Mouse (Mus musculus) thymus, adult 2 months (tissue): Measurements from ENCODE around the gene Ciart. TPM values are rescaled to one million over a fixed set of nuclear protein-coding genes. Genes with fewer than 3 reads are reported as not detected.
"Not testable (repeated sequence)": the region's sequence is repeated elsewhere in the genome, so short reads cannot be mapped to it uniquely, and the experiment has no call there.

Source experiments
- DNase-seq: peaks from one replicate; pipeline ENCODE4 v3.0.0; 2021
- H3K27ac ChIP-seq: fragments of 200-500 bp; 2 replicates; pipeline ENCODE4 v1.5.1; 2012; ENCODE audit warnings: low read length, control low read depth; ENCODE audit not compliant: control insufficient read depth, insufficient read depth
- H3K27me3 ChIP-seq: fragments of 200-500 bp; 2 replicates; pipeline ENCODE4 v1.6.1; 2012; ENCODE audit warnings: mild to moderate bottlenecking, low read length, moderate library complexity, mixed read lengths; ENCODE audit not compliant: control insufficient read depth, insufficient read depth
- H3K36me3 ChIP-seq: fragments of 200-500 bp; 2 replicates; pipeline ENCODE4 v1.6.1; 2012; ENCODE audit warnings: mild to moderate bottlenecking, low read length, moderate library complexity; ENCODE audit not compliant: control insufficient read depth, insufficient read depth
- H3K4me1 ChIP-seq: fragments of 200-500 bp; replicated peaks from 2 replicates; pipeline ENCODE4 v1.6.1; 2012; ENCODE audit warnings: low read length; ENCODE audit not compliant: control insufficient read depth, insufficient read depth
- H3K4me3 ChIP-seq: fragments of 200-500 bp; 2 replicates; pipeline ENCODE4 v1.5.1; 2012; ENCODE audit warnings: mild to moderate bottlenecking, low read length, control low read depth, moderate library complexity; ENCODE audit not compliant: control insufficient read depth, insufficient read depth
- CTCF ChIP-seq: fragments of 200-500 bp; IDR thresholded peaks from 2 replicates; pipeline ENCODE4 v1.5.1; 2012; ENCODE audit warnings: mild to moderate bottlenecking, control low read depth, low read length, moderate library complexity, borderline replicate concordance; ENCODE audit not compliant: control insufficient read depth, poor library complexity, insufficient read depth; ENCODE audit errors: extremely low read depth
- POLR2A ChIP-seq: fragments of 200-500 bp; IDR thresholded peaks from 2 replicates; pipeline ENCODE4 v1.6.1; 2012; ENCODE audit warnings: mild to moderate bottlenecking, low read length, control low read depth, moderate library complexity; ENCODE audit not compliant: control insufficient read depth, poor library complexity, insufficient read depth; ENCODE audit errors: extremely low read depth
- WGBS: fragments of 180-500 bp; shearing (Covaris S2); methylation state at CpG from one replicate; pipeline ENCODE4 v1.1.7; 2018; 5-methylcytosine and 5-hydroxymethylcytosine counted together
- polyA plus RNA-seq: library from polyadenylated mRNA; depleted of rRNA; stranded (reverse); fragments of >200 nt; gene quantifications from 2 replicates; pipeline ENCODE4 v1.2.3, GENCODE M21; 2012

The Ciart gene
- polyA plus RNA-seq, 1 experiment, result 3.1 TPM

DNA sequence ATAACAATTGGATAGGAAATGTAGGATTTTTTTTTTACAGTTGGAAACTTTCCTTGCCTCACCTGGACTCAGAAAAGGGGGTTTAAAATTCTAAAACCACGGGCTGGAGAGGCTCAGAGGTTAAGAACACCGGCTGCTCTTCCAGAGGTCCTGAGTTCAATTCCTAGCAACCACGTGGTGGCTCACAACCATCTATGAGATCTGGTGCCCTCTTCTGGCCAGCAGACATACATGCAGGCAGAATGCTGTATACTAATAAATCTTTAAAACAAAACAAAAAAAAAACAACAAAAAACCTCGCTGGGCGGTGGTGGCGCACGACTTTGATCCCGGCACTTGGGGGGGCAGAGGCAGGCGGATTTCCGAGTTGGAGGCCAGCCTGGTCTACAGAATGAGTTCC, 20.8 kb downstream of the Ciart start:
- peaks cover 5% of the 10 kb centered on the region; the same call in 1 of the 2 replicates for H3K36me3 ChIP-seq
- H3K4me1 ChIP-seq, result no peaks in the 10 kb centered on the region
- H3K27me3 ChIP-seq, result no peaks in the 10 kb centered on the region
- DNase-seq, result peak; percentile 34
- H3K27ac ChIP-seq, result no peak overlapping the region
- TF ChIP-seq POLR2A (no peak), CTCF (0 out of 2 replicates have a peak, but pooled peaks have one; percentile 12)
- 86% methylated on average over 10 of the region's 10 CpGs for WGBS
- no peak overlapping the region for H3K4me3 ChIP-seq

- Histone ChIP-seq H3K36me3 (peaks cover 5% of the 10 kb centered on the region; the same call in 1 of the 2 replicates), H3K4me3 (no peak overlapping the region), H3K27ac (no peak overlapping the region), H3K27me3 (no peaks in the 10 kb centered on the region), H3K4me1 (no peaks in the 10 kb centered on the region)
- 87% methylated on average over 3 of the region's 3 CpGs for WGBS
- DNase-seq, result no peak
- TF ChIP-seq CTCF (no peak), POLR2A (no peak)
These were observed 21.7 kb downstream of the Ciart start for GRCm38 (mm10) chr3:95860323-95860722.

DNA sequence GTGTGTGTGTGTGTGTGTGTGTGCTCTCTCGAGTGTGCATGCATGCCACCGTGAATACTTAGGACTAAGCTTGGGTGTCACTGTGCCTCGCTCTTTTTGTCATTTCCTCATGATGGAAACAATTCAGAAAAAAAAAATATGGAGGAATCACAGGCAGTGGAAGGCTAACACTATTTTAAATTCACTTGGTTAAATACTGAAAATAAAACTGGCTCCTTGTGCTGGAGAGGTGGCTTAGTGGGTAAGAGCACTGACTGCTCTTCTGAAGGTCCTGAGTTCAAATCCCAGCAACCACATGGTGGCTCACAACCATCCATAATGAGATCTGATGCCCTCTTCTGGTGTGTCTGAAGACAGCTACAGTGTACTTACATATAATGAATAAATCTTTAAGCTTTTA, 23.8 kb downstream of the Ciart start:
- not testable (repeated sequence) for H3K36me3 ChIP-seq, H3K27ac ChIP-seq, DNase-seq, H3K27me3 ChIP-seq, H3K4me1 ChIP-seq, H3K4me3 ChIP-seq
- 88% methylated on average over 3 of the region's 3 CpGs for WGBS

DNA sequence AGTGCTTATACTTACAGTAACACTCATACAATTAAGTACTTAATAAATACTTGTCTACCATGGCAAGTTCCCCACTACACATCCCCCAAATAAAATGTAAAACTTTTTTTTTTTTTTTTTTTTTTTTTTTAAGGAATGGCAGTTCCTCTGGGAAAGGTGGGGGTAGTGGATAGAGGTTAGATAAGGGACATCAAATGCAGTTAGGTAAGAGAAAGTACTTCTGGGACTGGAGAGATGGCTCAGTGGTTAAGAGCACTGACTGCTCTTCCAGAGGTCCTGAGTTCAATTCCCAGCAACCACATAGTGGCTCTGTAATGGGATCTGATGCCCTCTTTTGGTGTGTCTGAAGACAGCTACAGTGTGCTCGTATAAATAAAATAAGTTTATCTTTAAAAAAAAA, 25.0 kb downstream of the Ciart start:
- not testable (repeated sequence) for H3K36me3 ChIP-seq, H3K27me3 ChIP-seq, H3K27ac ChIP-seq, H3K4me1 ChIP-seq, H3K4me3 ChIP-seq, DNase-seq
- 97% methylated on average over 1 of the region's 1 CpGs for WGBS

DNA sequence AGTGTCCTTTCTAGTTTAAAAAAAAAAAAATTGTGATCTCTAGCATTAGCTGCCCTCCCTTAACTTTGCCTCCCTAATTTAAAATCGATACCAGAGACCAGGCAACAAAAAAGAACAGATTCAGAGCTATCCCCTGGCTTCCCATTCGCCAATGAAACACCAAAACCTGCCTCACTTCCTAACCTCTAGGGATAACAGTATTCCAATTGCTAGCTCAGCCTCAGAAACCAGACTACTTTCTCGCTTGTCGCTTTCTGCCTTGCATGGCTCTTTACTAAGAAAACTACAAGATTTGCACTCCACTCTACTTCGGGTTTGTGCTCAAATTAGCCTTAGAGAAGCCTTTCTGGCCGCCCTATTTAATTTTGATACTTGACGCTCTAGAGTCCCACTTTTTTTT, 25.9 kb downstream of the Ciart start:
- no peak overlapping the region for H3K27ac ChIP-seq
- TF ChIP-seq CTCF (no peak), POLR2A (no peak)

DNA sequence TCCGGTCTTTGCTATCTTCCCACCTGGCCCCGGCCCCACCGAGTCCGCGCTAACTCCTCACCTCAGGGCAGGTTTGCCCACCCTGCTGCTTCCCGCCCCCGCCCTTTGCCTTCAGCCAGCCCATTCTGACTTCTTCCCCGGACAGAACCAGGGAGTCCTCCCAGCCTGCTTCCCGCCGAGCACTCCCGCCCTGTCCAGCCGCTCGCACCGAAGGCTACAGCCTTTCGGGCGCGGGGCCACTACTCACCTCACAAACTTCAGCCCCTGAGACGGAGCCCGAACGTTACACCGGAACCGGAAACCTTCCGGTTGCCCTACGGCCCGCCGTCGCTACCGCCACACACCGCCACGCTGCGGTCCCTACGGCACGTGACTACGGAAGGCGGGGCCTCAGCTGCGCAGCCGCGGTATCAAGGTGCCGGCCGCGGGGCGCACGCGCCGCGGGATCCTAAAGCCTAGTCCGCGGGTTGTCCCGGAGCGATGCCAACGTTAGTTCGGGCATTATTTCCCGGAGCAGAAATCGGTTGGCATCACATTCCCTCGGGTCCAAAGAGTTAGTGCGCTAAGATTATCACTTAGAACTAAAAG, 26.5 kb downstream of the Ciart start, which contains the start of gene Prpf3:
Prpf3 (minus strand) TSS at position 384 of the 588 bp plus-strand sequence.
- TF ChIP-seq CTCF (peak; percentile 56; the same call in 1 of the 2 replicates), POLR2A (peak; percentile 91)
- WGBS, result under 1% methylated on average over 56 of the region's 56 CpGs
- Histone ChIP-seq H3K4me1 (no peaks in the 10 kb centered on the region), H3K27me3 (no peaks in the 10 kb centered on the region), H3K36me3 (peaks cover 20% of the 10 kb centered on the region), H3K4me3 (peak within 1 kb of the TSS; percentile 65), H3K27ac (peak within 1 kb of the TSS; percentile 4; the same call in 1 of the 2 replicates)
- DNase-seq, result peak; percentile 97

More for the DNA sequence above, 25.9 kb downstream of the Ciart start:
- H3K4me3 ChIP-seq, result peak overlapping the region; percentile 65
- no peak for DNase-seq
- no peaks in the 10 kb centered on the region for H3K27me3 ChIP-seq
- no peaks in the 10 kb centered on the region for H3K4me1 ChIP-seq
- H3K36me3 ChIP-seq, result peaks cover 15% of the 10 kb centered on the region
- 43% methylated on average over 7 of the region's 7 CpGs for WGBS

DNA sequence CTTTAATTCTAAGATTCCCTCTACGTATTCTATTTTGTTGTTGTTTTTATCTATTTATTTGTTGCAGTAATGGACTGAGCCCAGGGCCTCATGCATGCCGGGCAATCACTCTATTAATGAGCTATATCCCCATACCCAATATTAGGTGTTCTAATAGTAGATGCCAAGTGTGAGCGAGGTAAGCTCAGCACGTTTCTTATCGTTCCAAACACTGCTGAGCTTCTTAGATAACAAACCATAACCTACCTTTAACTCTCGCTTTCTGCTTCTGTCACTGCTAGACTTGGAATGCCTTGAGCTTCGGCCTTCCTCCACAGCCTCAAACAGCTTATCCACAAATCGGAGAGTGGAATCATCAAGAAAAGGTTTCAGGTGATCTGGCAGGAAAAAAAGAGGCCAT, 30.7 kb downstream of the Ciart start:
- 98% methylated on average over 8 of the region's 8 CpGs for WGBS
- H3K36me3 ChIP-seq, result peaks cover 63% of the 10 kb centered on the region

More for the DNA sequence above, 30.7 kb downstream of the Ciart start:
- Histone ChIP-seq H3K4me3 (no peak overlapping the region), H3K4me1 (no peaks in the 10 kb centered on the region), H3K27me3 (no peaks in the 10 kb centered on the region), H3K27ac (no peak overlapping the region)
- TF ChIP-seq POLR2A, result no peak
- TF ChIP-seq CTCF, result no peak
- no peak for DNase-seq
